Mouse (Mus musculus) cerebellum, adult (tissue): ENCODE measurements around the gene Ctnnd2.
"Not testable (repeated sequence)": the region's sequence is repeated elsewhere in the genome, so short reads cannot be mapped to it uniquely, and the experiment has no call there.

Source experiments
- ATAC-seq: cut with Nextera tagmentation; 2 replicates; pipeline ENCODE4 v1.9.2; 2017; ENCODE audit warnings: mild to moderate bottlenecking, moderate library complexity, mixed read lengths; ENCODE audit not compliant: insufficient number of reproducible peaks, low FRiP score, low TSS enrichment

The Ctnnd2 gene

GRCm38 (mm10) chr15:30172391-30173281 is at the start of gene Ctnnd2:
Gene Ctnnd2 (plus strand): TSS chr15:30172593.
- peak; percentile 89 for ATAC-seq

DNA sequence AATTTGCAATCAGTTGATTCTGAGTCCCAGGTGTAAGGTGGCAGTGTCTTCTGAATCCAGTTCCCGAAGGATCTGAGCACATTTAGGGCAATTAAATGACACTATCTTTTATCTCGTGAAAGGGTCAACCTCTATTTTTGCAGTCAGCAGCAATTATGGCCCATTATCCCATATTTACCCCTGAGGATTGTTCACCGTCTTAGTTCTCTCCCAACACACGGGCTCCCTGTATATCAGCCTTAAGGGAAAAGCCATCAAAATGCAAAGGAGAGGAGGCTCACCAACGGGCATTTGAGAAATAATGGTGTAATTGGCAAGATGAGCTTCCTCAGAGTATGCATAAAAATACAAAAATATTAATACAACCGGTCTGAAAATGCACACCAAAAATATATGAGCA is 41.7 kb upstream of the Ctnnd2 start:
- ATAC-seq: no peak

DNA sequence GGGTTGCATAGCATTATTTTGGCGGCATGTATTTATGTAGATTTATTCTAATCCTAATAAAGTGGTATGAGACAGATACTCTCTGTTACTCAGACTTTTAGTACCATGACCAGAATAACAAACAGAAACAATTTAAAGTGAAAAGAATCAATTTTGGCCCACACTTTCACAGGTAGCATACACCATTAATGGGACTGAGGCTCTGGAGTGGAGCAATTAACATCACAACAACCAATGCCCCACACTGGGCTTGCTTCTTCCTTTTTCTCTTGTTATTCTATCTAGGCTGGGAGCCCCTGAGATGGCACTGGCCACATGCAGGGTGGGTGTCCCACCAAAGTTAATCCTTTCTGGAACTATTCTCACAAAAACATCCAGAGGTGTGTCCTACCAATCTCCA is 32.8 kb upstream of the Ctnnd2 start:
- ATAC-seq: not testable (repeated sequence)

GRCm38 (mm10) chr15:30145413-30145812 is 27.0 kb upstream of the Ctnnd2 start:
- no peak for ATAC-seq

DNA sequence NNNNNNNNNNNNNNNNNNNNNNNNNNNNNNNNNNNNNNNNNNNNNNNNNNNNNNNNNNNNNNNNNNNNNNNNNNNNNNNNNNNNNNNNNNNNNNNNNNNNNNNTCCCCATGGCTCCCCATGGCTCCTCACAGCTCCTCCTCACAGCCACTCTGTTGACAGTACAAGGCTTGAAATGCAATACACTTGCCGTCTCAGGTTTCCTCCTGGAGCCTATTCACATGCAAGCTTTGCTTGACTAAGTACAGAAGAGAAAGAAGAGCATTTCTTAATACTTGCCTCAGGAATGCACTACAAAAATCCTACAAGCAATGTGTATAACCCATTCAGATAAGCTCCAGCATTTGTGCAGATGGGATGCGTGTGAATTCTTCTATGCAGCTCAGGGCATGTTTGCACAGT is 20.2 kb upstream of the Ctnnd2 start:
- no peak for ATAC-seq

DNA sequence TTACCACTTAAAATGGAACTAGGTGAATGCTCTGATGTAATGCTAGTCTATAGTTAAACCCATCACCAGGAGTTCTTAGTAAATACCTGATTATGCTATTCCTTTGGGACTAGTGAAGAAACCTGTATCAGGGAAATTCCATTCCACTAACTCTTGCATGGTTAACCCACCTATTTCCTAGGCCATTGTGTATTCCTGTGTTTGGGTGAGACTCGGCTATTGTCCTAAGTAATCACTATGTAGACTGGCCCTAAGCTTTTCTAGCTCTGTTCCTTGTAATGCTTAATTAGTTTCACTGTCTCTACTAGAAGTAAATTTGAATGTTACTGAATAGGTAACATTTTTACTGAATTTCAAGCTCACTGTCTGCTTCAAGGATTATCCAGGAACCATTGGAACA is 14.4 kb upstream of the Ctnnd2 start:
- no peak for ATAC-seq

GRCm38 (mm10) chr15:30170031-30170430 is 2.4 kb upstream of the Ctnnd2 start:
- ATAC-seq: no peak

DNA sequence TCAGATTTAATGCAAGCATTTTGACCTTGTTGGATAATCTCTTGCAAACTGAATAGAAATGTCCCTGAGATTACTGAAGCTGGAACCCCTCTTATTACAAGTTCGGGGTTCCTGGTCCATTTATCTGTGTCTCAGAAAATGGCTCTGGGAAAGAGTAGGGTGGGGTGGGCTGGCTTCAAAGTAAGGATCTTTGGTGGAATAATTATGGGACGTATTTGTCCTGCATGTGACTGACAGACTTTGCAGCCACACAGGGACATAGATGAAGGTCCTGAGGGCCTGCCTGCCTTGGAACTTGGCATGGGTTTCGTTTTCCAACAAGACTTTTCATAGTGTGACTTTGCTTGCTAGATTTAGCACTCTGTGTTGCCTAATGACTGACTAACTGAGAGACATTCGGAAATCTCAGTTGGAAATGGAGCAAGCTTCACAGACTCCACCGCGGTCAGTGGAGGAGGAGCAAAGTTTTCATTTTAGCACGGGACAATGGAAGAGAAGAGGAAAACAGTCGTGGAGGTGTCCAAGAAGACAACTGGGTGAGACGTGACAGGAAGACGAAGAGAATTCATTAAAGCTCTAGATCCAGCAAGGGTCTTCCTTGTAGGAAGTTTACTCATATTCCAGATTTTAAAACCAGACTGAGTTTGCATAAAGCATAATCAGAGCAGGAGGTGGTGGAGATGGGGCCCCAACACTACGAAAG is 749 bp upstream of the Ctnnd2 start:
- ATAC-seq: no peak

DNA sequence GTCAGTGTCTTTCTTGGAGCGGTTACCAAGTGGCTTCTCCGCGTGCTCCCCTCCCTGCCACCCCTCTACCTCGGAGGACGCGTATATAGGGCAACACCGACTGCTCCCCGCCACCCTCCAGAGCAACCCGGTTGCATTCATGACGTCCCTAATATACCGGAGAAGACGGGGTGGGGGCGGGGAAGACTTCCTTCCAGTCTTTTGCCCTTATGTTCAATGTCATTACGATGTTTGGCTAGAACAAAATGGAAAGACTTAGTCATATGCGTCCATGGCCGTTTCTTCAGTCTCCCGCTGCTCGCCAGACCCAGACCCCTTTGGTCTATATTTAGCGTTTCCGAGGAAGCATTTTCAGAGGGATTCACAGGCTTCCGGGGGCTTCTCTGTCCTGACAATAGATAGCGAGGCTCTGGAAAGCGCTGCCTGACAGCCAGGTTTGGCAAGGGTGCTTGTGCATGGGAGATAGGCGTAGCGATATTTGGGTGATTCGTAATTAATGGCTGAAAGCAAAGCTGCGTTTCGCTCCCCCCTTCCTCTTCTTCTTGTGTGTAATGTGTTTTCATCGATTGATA is 1.1 kb downstream of the Ctnnd2 start:
- ATAC-seq: peak; percentile 31

DNA sequence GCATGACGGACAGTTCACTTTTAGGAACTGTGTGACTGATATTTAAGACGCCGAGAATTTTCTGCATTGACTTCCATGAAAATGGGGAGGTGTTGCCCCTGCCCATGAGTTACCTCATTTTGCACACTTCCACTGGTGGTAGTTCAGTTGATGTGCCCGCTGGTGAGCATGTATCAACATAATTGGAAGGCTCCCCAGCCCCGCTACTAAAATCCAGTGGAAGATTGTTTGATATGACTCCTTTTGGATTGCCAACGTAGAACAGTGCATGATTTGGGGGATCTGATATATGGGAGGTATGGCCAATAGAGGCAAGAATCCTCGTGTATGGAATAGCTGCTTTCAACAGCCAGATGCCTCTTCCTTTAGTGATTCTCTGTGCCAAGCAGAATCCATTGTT is 1.9 kb downstream of the Ctnnd2 start:
- ATAC-seq: no peak

DNA sequence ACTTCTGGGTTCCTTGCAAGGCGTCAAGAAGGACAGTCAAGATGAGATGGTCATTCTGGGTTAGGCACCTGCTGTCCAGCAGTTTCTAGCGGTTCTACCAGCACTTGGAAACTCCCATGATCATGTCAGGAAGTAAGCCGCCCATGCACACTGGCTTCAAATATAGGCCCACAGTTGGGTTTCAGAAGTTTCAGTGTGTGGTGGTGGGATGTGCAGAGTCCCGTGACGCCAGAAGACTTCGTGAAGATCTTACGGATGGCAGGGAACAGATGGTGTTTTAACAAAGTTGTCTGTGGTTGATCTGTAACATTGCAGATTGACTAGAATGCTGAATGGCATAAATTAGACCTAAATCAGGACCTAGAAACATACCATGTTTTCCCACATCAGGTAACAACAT is 11.6 kb downstream of the Ctnnd2 start:
- ATAC-seq: no peak

- ATAC-seq: peak; percentile 74
These were observed 18.5 kb downstream of the Ctnnd2 start for GRCm38 (mm10) chr15:30190872-30191271.

DNA sequence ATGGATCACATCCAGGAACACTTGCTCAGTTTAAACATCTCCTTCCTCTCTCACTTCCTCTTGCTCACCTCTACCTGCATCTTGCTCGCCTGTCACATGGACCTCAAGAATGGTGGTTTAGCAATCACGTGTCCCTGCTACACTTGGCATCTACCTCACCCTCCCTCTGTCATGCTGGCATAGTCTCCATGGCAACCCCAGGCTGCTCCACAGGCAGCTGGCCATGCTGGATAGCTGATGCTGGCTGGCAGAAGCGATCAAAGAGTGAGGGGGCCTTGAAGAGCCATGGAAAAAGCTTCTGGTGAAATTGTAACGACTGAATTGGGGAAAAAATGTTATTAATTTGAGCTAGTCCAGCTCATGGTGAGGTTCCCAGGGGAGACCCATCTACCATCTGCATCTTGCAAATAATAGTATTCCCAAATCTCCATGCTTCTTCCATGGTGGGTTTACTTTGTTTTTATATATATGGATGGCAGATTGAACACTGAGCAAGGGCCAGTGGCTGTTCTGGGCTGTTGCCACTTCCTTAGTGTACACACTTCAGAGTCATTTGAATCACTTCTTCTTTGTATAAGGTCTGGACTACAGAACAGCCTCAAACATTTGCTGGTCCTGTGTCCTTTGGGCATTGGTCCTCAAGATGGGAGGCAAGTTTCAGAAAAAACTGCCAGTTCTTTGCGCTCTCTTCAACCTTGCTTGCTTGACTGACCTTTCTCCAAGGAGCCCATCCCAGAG is 19.7 kb downstream of the Ctnnd2 start:
- ATAC-seq: peak; percentile 72

DNA sequence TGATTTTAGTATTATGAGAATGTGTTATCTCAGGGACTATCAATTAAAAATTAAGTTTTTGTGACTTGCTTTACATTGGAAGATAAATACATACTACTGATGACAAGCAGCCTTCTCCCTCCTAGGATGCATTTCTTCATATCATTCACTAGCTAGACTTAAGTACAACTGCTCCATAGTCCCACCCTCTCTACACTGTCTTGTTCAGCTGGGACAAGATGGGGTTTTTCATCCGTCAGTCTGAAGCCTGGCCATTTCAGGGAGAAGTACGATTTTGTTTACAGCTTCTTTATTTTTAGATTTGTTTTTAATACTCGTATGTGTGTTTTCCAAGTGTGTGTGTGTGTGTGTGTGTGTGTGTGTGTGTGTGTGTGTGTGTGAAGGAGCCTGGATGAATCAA is 26.0 kb downstream of the Ctnnd2 start:
- ATAC-seq: no peak

- ATAC-seq: peak; percentile 41; the same call in 1 of the 2 replicates
These were observed 27.4 kb downstream of the Ctnnd2 start for GRCm38 (mm10) chr15:30199785-30200184.

DNA sequence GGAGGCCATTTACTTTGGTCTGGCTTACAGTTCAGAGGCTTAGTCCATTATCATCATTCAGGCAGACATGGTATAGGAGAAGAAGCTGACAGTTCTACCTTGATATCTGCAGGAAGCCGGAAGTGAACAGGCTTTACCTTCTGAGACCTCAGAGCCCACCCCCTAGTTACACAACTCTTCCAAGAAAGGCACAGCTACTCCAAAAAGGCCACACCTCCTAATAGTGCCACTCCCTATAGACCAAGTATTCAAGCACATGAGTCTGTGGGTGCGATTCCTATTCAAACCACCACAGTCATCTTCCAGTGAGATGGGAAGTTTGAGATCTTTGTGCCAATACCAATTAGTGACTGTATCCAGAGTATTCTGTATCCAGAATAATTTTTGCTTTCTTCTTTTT is 28.8 kb downstream of the Ctnnd2 start:
- ATAC-seq: no peak

- no peak for ATAC-seq
These were observed 29.2 kb downstream of the Ctnnd2 start for GRCm38 (mm10) chr15:30201617-30202016.

DNA sequence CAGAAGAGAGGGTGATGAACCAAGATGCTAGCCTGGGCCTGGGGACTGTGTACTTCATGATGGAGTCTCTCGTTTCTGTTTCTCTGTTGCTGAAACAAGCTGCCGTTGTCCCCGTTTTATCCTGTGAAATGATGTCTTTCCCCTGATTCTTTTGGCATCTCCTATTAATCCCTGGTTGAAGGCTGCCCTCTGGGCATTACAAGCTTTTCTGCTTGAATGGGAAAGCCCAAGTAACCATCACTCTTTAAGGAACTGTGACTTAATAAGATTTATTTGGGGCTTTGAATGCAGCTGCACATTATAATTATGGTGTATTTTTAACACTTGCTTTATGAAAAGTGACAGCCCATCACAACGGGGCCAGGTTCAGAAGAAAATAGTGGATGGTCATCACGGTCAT is 40.4 kb downstream of the Ctnnd2 start:
- no peak for ATAC-seq

GRCm38 (mm10) chr15:30215871-30216270 is 43.5 kb downstream of the Ctnnd2 start:
- ATAC-seq: peak; percentile 99

DNA sequence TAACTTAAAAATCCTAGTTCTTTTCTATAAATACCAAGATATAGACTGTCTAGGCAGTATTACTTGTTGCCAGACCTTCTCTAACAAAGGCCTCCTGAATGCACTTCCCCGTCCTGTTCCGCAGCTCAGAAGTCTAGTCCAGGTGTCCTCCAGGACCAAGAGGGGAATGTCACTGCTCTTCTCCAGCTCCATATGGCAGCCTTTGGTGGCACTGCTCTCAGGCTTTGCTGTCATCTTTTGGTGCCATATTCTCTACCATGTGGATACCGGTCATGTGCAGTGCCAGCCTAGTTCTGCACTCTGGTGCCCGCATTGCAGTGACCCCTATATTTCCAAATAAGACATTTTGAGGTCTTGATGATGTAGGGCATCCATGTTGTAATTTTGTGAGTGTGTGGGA is 56.7 kb downstream of the Ctnnd2 start:
- peak; percentile 85 for ATAC-seq
